8 mouse cellular contexts compared by ENCODE assay signal in the genomic region with DNA sequence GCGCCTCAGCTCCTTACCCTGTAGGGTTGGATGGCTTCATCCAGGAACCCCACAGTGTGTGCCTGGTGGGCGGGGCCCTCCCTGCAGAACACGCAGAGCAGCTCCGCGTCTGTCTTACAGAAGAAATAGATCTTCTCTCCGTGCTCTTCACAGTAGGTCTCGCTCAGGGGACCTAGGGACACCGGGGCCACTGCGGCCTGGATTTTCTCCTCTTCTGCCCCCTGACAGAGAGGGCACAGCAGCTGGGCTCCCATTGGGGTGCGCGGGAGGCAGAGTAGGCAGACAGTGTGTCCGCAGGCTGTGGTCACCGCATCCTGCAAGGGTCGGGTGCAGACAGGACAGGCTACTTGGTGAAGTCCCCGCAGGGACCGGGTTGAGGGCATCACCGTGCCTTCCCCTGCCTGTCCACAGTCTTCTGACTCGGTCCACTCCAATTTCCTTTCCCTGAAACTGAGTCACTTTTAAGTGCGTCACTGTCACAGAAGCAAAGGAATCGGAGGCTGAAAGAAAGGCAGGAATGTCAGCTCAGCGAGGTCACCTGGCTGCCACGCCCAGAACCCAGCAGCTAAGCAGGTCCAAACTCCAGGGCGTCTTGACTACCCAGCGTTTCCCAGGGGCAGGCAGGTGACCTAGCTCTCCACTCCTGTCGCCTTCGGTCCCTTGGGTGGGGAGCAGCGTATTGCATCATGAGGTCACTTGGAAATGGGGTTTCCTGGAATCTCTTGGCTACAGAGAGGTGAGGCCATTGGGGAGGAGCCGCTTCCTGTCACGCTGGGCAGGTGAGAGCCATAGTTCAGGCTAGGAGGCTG. TPM values are rescaled to one million over a fixed set of nuclear protein-coding genes. Genes with fewer than 3 reads are reported as not detected.
A peak's percentile ranks its signal among the peaks of the same experiment; 100 is the strongest.
DNase-seq lines count a peak whose midpoint lies in the region; ATAC-seq and TF ChIP-seq lines count a peak whose summit lies in the region.

Gene Trim15 (minus strand): TSS at position 492 of the 809 bp plus-strand sequence.

- peak within 1 kb of the TSS; percentile 30; the same call in 1 of the 2 replicates for H3K4me2 ChIP-seq in embryonic facial prominence, embryonic 11.5 days (ENCODE audit: low read depth, low read length)

- no peaks in the 10 kb centered on the region; the same call in 1 of the 2 replicates for H3K4me1 ChIP-seq in embryonic facial prominence, embryonic 11.5 days (ENCODE audit: control insufficient read depth, insufficient read depth, low read length)
- H3K4me1 ChIP-seq in midbrain, embryonic 10.5 days, result peaks cover 11% of the 10 kb centered on the region
- 0 out of 2 replicates have a peak, but pooled peaks cover 4% of the 10 kb centered on the region for H3K4me1 ChIP-seq in cerebellum, adult 2 months (ENCODE audit: control insufficient read depth, insufficient read depth, low read length)

- DNase-seq in embryo, embryonic 10 days (ENCODE audit: low spot score), result peak; percentile 8
- no peak for DNase-seq in embryo, embryonic 10.5 days (ENCODE audit: low spot score)
- DNase-seq in embryonic facial prominence, embryonic 11.5 days (ENCODE audit: low spot score), result peak; percentile 3
- peak; percentile 39 for DNase-seq in kidney, adult 18-20 months
- DNase-seq in midbrain, embryonic 10.5 days (ENCODE audit: low spot score), result no peak
- DNase-seq in cerebellum, adult 2 months, result no peak
- DNase-seq in right cerebral cortex, postnatal 10 days (ENCODE audit: low spot score in 2 of 2), result no peak
- no peak for DNase-seq in cerebellum, postnatal 14 days

- H3K27ac ChIP-seq in embryonic facial prominence, embryonic 11.5 days (replicated peaks; ENCODE audit: low read depth, low read length), result no peak within 1 kb of the TSS
- H3K27ac ChIP-seq in midbrain, embryonic 10.5 days (replicated peaks), result 0 out of 2 replicates have a peak within 1 kb of the TSS, but pooled peaks have one; percentile 23
- no peak within 1 kb of the TSS for H3K27ac ChIP-seq in cerebellum, adult 2 months (ENCODE audit: insufficient read depth, low read length)

- TF ChIP-seq CTCF in cerebellum, adult 2 months (IDR thresholded peaks at IDR 0.05; ENCODE audit: borderline replicate concordance, insufficient read depth, low read depth, low read length), result no peak

- no peak within 1 kb of the TSS; the same call in 1 of the 2 replicates for H3K9ac ChIP-seq in embryonic facial prominence, embryonic 11.5 days (replicated peaks; ENCODE audit: low read length)

- 15% methylated on average over 29 of the region's 29 CpGs for WGBS in embryonic facial prominence, embryonic 11.5 days
- 13% methylated on average over 29 of the region's 29 CpGs for WGBS in midbrain, embryonic 10.5 days
- 14% methylated on average over 29 of the region's 29 CpGs for WGBS in cerebellum, adult 2 months

- H3K4me3 ChIP-seq in embryonic facial prominence, embryonic 11.5 days (ENCODE audit: low read depth, low read length), result no peak within 1 kb of the TSS
- H3K4me3 ChIP-seq in midbrain, embryonic 10.5 days, result peak within 1 kb of the TSS; percentile 46
- H3K4me3 ChIP-seq in cerebellum, adult 2 months (replicated peaks; ENCODE audit: insufficient read depth, low read depth, low read length), result no peak within 1 kb of the TSS

- no peaks in the 10 kb centered on the region for H3K36me3 ChIP-seq in embryonic facial prominence, embryonic 11.5 days (replicated peaks; ENCODE audit: control insufficient read depth, insufficient read depth, low read depth, low read length)
- no peaks in the 10 kb centered on the region for H3K36me3 ChIP-seq in midbrain, embryonic 10.5 days

- no peak for ATAC-seq in embryonic facial prominence, embryonic 11.5 days (replicated peaks; ENCODE audit: insufficient number of reproducible peaks, low FRiP score, low TSS enrichment, low read depth)

- no peak for TF ChIP-seq POLR2A in cerebellum, adult 2 months (IDR thresholded peaks at IDR 0.05; ENCODE audit: borderline replicate concordance, insufficient read depth, low read length)

- no peaks in the 10 kb centered on the region for H3K9me3 ChIP-seq in embryonic facial prominence, embryonic 11.5 days (replicated peaks; ENCODE audit: control insufficient read depth, low read length)
- H3K9me3 ChIP-seq in midbrain, embryonic 10.5 days (replicated peaks), result no peaks in the 10 kb centered on the region

- H3K27me3 ChIP-seq in embryonic facial prominence, embryonic 11.5 days (ENCODE audit: control insufficient read depth, insufficient read depth, low read length), result peaks cover 9% of the 10 kb centered on the region
- peaks cover 21% of the 10 kb centered on the region for H3K27me3 ChIP-seq in midbrain, embryonic 10.5 days (ENCODE audit: low read depth, poor library complexity, severe bottlenecking)
- H3K27me3 ChIP-seq in cerebellum, adult 2 months (ENCODE audit: control insufficient read depth, insufficient read depth, low read length), result no peaks in the 10 kb centered on the region

RNA-seq across cellular contexts. Expression of gene Trim15, which starts in this region (rescaled TPM):
- polyA plus RNA-seq in embryonic facial prominence, embryonic 11.5 days (2014; fragmentation: Nextera tagmentation; extraction: Ambion mirVana), result 0.25 and 0.39 TPM in 2 replicates
- polyA plus RNA-seq in midbrain, embryonic 10.5 days (2016; fragmentation: Nextera tagmentation; extraction: Ambion mirVana), result 0.27 and 0.45 TPM in 2 replicates
- 0.14 and 0.15 TPM in 2 replicates for polyA plus RNA-seq in cerebellum, adult 2 months (2012; rRNA removed)

Comparison
In these comparisons a context has a peak if more than half of its experiments do, and no peak if none do; other contexts are left out.
1. DNase-seq: peak in embryo, embryonic 10 days (single experiment) and kidney, adult 18-20 months (single experiment); none in embryo, embryonic 10.5 days (single experiment), midbrain, embryonic 10.5 days (single experiment), cerebellum, adult 2 months (0 of 2), right cerebral cortex, postnatal 10 days (0 of 2) and cerebellum, postnatal 14 days (0 of 2).
2. Peak in DNase-seq and H3K4me2 ChIP-seq in embryonic facial prominence, embryonic 11.5 days; RNA of the gene not detected or under 1 TPM.